Mouse (Mus musculus) embryo, embryonic 11 days (tissue): ENCODE measurements around the gene Ogdhl.

Experiments
- DNase-seq: peaks from one replicate; pipeline ENCODE4 v3.0.0-alpha.2; 2015

Gene Ogdhl

DNA sequence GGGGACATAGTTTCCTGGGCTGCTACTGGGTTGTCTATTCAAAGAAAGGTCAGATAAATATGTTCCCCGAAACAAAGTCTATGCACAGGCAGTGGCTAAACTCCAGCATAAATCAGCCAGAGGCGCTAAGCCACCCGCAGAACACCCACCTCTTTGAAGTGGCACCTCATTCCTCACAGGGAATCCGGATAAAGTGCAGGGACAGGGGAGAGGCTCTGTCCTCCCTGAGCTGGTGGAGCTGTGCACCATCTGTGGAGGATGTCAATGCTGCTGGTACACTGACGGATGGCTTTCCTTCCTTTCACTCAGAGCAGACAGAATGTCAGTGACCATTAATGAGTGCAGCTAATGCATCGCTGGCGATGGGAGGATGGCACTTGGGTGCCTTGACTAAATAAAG lies 59.2 kb downstream of the Ogdhl start:
- DNase-seq, result peak; percentile 15

DNA sequence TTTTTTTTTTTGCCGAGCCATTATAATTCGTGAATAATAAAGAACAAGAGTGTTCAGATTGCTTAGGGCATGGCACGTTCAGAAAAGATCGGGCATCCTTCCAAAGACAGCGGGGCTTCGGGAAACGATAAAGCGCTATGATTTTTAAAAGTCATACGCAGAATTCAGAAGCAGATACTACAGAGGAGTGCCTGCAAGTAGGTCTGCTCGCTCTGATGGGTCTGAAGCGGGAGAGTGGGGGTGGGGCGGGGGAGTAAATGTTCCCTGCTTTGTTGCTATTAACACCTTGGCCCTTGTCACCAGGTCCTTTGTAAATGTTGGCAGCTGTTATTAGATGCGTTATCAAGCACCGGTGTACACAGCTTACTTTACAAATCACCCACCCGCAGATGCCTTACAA lies 59.8 kb downstream of the Ogdhl start:
- DNase-seq, result peak; percentile 13

DNA sequence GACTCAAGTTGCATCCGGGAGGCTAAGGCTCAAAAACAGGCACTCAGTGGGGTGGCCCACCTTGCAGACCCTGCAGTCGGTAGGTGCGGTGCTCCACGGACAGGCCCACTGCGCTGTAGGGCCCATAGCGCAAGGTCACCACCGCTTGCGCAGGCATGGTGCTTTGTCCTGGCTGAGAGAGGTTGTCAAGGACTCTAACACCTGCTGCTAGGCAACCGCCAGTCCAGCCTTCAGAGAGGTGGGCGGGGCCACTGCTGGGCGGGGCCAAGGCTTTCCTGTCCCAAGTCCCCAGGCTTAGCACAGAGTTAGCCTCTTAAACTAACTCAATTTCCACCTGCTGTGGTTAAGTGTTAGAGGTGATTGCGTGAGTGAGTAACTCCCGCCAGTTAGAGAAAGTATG lies 66.4 kb downstream of the Ogdhl start, which contains the start of gene 1700024G13Rik:
Gene 1700024G13Rik, minus strand, starts transcription at position 196 of the 400 bp plus-strand sequence.
- DNase-seq, result peak; percentile 87
